Mouse (Mus musculus) cerebellum, adult 2 months (tissue): Measurements from ENCODE around the gene Cntnap5a.

Experiments used
- CTCF ChIP-seq: fragments of 200-500 bp; IDR thresholded peaks from 2 replicates; pipeline ENCODE4 v1.5.1; 2011; ENCODE audit warnings: low read depth, mild to moderate bottlenecking, control low read depth, low read length, moderate library complexity, borderline replicate concordance; ENCODE audit not compliant: insufficient read depth
- POLR2A ChIP-seq: fragments of 200-500 bp; IDR thresholded peaks from 2 replicates; pipeline ENCODE4 v1.6.1; 2011; ENCODE audit warnings: low read length, control low read depth, borderline replicate concordance; ENCODE audit not compliant: insufficient read depth

DNA sequence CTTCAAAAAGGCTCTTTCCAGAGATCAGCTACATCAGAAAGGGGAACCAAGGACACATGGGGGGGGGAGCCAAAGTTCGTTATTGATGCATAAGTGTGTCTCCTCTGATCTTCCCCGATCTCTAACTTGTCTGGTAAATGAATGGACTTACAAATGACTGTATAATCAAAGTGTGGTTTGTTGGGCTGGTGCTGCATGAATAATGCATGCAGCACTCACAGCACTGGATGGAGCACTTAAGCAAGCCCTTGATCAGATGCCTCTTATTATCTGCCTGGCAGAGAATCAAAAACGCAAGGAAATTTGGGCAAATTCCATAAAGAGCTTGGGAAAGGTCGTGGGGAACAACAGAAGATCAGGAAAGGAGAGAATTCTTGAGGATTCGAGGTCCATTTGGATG, 100.2 kb downstream of the Cntnap5a start:
- no peak for TF ChIP-seq POLR2A
- TF ChIP-seq CTCF, result no peak
